Mouse (Mus musculus): ENCODE data around the gene 2900026A02Rik.

2900026A02Rik gene

DNA sequence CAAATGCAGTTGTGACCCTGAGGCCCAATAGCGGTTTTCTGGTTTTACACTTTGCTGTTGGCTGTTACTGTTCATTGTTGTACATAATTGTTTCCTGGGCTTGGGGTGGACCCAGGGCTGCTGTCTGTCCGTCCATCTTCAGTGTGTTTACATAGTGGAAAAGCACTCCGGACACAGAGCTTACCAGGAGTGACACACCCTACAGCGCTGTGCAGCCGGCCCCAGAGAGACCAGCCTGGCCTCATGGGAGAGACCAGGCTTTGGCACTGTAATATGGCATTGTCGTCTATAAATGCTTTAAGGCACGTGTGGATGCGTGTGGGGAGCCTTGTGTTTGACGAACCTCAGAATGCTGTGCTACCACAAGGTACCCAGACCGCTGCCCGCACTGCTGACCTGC is 120.6 kb downstream of the 2900026A02Rik start:
- in situ Hi-C loops (cut with MseI, MboI): no loop called here

GRCm38 (mm10) chr5:113099546-113099945 is 121.5 kb downstream of the 2900026A02Rik start:
- in situ Hi-C loops (cut with MseI, MboI): no loop called here

GRCm38 (mm10) chr5:113097551-113097950 is 123.5 kb downstream of the 2900026A02Rik start:
- in situ Hi-C loops (cut with MseI, MboI): no loop called here

DNA sequence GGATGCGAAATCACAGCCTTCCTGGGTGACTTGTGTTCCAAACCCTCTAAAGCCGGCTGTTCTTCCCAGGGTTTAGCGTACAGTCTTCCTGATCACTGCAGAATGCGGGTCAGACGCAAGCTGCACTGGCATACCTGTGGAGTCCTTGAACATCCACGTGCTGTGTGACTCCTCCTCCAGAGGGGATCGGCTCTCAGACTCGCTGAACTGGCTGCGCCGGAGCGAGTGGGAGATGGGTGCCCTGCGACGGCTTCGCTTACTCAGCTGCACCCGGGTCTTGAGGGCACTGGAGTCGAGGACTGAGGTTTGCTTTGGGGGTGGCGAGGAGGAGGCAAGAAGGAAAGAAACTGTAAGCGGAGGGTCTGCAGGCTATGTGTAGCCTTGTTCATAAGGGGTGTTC is 125.6 kb downstream of the 2900026A02Rik start:
- in situ Hi-C loops (cut with MseI, MboI): no loop called here

- in situ Hi-C loops (cut with MseI, MboI): no loop called here
Observed at GRCm38 (mm10) chr5:113092406-113092805, 128.6 kb downstream of the 2900026A02Rik start.

- in situ Hi-C loops (cut with MseI, MboI): no loop called here
Observed at GRCm38 (mm10) chr5:113091162-113091561, 129.9 kb downstream of the 2900026A02Rik start.

GRCm38 (mm10) chr5:113090750-113091149 is 130.3 kb downstream of the 2900026A02Rik start:
- in situ Hi-C loops (cut with MseI, MboI): no loop called here

DNA sequence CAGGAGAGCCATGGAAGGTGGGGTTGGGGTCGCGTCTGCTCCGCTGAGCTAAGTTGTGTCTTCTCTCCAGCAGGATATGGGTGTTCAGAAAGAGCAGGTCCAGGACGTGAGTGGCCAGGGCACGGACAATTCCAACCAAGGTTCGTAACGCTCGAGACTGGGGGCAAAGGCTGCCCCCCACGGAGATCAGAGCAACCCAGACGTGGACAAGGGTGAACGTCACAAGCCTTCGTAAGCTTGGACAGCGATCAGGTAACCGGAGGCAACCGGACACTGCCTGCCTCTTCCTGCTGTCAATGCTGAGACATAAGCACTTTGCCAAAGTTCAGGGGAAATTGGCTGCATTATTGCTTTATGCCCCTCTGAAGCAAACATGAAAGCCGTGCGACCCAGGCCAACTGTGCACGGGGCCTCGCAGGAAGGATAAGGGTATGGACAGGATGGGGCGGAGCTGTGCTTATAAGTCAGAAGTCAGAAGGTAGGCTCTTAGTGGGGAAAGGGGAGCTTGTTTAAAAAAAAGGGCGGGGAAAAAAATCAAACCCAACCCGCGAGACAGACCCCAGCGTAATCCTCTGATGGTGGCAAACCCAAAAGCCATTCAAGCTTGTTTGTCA is 130.9 kb downstream of the 2900026A02Rik start:
- in situ Hi-C loops (cut with MseI, MboI): no loop called here

DNA sequence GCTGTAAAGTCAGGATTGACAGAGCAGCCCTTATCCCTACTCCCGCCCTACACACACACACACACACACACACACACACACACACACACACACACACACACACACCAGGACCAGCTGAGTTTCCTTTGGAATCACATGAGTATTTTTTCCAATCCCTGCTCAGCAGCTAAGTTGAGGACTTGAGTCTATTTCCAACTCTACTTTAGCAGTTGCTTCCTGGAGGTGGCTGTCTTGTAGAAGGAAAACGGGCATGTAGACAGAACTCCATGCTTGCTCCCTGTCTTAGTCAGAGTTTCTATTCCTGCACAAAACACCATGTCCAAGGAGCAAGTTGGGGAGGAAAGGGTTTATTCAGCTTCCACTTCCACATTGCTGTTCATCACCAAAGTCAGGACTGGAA is 133.6 kb downstream of the 2900026A02Rik start:
- in situ Hi-C loops (cut with MseI, MboI): no loop called here

- in situ Hi-C loops (cut with MseI, MboI): no loop called here
Observed at GRCm38 (mm10) chr5:113086990-113087389, 134.0 kb downstream of the 2900026A02Rik start.

DNA sequence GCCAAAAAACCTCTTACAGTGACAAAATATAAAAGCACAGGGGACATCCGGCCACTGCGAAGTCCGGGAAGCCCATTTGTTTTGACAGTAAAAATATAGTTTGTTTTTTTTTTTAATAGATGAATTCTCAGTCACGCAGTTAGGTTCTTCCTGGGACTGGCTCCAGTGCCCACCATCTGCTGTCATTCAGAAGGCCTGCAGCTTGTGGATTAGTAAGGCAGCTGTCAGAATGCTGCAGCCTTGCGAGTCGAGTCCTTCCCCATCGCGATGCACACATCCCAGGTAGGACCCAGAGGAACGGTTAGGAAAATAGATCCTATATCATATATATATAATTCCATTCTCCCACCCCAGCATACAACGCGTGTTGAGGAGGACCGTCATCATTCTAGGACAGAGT is 134.6 kb downstream of the 2900026A02Rik start:
- in situ Hi-C loops (cut with MseI, MboI): no loop called here

DNA sequence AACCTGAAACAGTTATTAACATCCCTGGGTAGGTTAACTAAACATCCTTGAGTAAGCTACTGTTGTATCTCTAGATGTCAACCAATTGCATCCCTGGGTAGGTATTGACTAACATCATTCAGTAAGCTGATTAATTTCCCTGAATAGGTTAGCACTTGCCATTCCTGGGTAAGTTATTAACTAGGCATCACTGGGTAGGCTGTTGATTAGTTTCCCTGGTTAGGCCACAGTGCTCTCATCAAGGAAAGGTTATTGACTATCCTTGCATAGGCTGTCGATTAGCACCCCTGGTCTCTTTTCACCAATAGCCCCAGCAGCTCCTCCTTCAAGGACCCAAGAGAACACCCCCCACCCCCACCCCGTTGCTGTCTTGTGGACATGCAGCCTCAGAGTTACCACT is 135.1 kb downstream of the 2900026A02Rik start:
- in situ Hi-C loops (cut with MseI, MboI): no loop called here

DNA sequence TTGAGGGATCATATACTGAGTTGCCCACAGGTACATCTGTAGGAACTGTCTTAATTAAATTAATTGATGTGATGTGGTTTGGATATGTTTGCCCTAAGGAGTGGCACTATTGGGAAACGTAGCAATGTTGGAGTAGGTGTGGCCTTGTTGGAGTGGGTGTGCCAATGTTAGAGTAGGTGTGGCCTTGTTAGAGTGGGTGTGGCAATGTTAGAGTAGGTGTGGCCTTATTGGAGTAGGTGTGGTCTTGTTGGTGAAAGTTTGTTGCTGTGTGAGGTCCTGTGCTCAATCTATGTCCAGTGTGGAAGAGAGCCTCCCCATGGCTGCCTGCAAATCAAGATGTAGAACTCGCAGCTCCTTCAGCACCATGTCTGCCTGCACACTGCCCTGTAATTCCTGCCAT is 136.7 kb downstream of the 2900026A02Rik start:
- in situ Hi-C loops (cut with MseI, MboI): no loop called here

DNA sequence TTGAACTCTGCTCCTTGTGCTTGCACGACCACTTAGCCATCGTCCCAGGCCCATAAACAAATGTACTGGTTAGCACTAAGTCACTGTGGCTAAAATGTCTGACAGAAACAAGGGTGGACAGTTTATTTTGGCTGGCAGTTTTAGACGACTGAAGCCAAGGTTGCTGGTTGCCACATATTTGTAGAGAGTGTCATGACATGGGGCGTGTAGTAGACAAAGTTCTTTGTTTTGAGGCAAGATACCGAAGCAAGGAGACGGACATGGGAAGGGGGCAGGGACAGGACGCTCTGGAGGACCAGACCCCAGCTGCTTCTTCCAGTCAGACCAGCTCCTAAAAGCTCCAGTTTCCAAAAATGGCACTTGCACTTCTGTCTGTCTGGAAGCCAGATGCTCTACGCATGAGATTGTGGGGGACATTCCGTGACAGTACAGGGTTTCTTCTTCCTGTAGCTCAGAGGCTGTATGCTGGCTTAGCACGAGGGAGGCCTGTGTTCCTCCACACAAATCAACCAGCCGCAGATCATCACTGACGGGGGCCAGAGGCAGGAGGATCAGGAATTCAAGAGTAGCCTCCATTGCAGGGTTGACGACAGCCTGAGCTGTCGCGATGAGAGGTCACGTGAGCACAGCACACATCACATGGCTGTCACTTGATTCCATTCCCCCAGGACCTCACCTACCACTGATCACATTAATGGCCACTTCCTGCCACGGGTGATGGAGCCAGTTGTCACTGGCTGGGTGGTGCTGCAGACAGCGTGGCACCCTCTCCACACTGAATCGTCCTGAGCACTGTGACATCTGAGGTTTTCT is 138.5 kb downstream of the 2900026A02Rik start:
- in situ Hi-C loops (cut with MseI, MboI): no loop called here

- in situ Hi-C loops (cut with MseI, MboI): no loop called here
Observed at GRCm38 (mm10) chr5:113081439-113081838, 139.6 kb downstream of the 2900026A02Rik start, which contains the start of gene Crybb3. Gene Crybb3, minus strand, starts transcription at chr5:113081584.

DNA sequence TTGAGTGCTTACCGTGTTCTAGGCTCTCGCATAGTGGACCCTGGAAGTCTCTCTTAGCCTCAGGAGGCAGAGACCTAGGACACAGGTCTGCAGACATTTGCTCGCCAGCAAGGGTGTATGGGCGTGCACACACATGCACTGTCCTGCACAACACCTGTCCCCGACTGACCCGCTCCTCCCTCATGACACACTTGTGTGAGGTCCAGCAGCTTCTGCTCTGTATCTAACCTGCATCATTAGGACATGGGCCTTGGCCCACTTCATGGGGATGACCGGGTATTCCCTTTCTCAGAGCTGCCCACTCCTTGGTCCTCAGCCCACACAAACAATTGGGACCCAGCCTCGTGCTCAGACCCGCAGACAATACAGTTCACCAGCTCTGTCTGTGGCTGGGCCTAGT is 140.0 kb downstream of the 2900026A02Rik start:
- in situ Hi-C loops (cut with MseI, MboI): no loop called here

DNA sequence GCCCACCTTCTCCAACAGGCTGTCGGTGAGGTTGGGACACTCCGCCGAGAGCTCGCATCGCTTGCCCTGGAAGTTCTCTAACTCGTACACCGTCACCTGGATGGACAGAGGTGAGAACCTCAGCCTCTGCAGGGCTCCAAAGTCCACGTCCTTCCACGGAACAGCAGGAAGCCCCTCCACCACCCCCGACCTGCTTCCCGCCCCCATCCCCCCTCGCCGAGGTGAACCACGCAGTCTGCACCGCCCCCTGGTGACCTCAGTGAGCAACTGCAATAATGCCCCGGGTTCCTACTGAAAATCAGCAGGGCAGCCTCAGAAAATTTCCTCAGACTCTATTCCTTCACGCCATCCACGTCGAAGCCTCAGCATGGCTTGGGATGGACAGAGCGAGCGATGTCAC is 141.3 kb downstream of the 2900026A02Rik start:
- in situ Hi-C loops (cut with MseI, MboI): no loop called here

DNA sequence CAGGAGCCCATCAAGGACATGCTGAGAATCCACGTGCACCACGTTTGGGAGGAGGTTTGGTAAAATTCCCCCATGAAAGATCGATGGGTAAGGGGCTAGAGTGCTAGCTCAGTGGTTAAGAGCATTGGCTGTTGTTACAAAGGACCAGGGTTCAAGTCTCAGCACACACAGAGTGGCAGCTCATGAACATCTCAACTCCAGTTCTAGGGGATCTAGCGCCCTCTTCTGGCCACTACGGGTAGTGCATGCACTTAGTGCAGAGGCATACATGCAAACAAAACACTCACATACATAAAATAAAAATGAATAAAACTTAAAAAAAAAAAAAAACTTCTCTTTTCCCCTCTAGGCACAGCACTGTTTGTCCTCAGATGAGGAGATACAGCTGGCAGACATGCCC is 142.3 kb downstream of the 2900026A02Rik start:
- in situ Hi-C loops (cut with MseI, MboI): no loop called here

DNA sequence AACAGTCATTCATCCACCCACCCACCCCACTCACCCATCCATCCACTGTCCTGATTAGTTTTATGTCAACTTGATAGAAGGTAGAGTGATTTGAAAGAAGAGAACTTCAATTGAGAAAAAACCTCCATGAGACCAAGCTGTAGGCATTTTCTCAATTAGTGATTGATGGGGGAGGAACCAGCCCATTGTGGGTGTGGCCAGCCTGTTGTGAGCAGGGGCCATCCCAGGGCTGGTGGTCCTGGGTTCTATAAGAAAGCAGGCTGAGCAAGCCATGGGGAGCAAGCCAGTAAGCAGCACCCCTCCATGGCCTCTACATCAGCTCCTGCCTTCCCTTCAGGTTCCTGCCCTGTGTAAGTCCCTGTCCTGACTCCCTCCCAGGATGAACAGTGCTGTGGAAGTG is 151.0 kb downstream of the 2900026A02Rik start, which contains the start of gene Crybb2:
Gene Crybb2, minus strand, starts transcription at position 101 of the 400 bp plus-strand sequence.
- in situ Hi-C loops (cut with MseI, MboI): loop anchor here in 1 of 2 experiments (25.0 kb wide), 1 partner anchor 608 kb away; no protein-coding TSS in a partner anchor

DNA sequence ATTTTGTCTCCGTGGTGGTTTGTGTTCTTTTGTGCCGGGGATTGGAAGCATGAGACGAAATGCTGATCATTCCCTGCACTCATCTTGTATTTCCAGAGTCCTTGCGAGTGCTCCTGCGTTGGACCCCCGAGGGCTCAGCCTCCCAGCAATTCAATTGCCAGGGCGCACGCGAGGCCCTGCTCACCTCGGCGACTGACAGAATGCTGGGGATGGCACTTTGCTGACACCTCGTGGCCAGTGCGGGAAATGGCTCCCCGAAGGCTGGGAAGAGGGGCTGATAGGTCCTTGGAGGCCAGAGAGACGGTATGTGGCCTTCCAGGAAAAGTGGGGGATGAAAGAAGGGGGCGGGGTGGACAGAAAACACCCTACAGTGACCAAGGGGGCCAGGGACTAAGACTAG is 166.7 kb downstream of the 2900026A02Rik start:
- in situ Hi-C loops (cut with MseI, MboI): loop anchor here in 1 of 2 experiments (25.0 kb wide), 1 partner anchor 592 kb away; no protein-coding TSS in a partner anchor

- in situ Hi-C loops (cut with MseI, MboI): loop anchor here in 1 of 2 experiments (25.0 kb wide), 1 partner anchor 588 kb away; no protein-coding TSS in a partner anchor
Observed at GRCm38 (mm10) chr5:113050581-113051185, 170.4 kb downstream of the 2900026A02Rik start.

GRCm38 (mm10) chr5:113049876-113050275 is 171.2 kb downstream of the 2900026A02Rik start:
- in situ Hi-C loops (cut with MseI, MboI): loop anchor here (25.0 kb wide), 1 partner anchor 588 kb away; no protein-coding TSS in a partner anchor

Data from mouse trophoblast stem cell (cell line).